Mouse (Mus musculus): Measurements from ENCODE around the gene Vwa2. TPM values are rescaled to one million over a fixed set of nuclear protein-coding genes. Genes with fewer than 3 reads are reported as not detected.

Vwa2 gene
- polyA plus RNA-seq, 1 experiment, result 0.54 TPM

- H3K36me3 ChIP-seq (ENCODE audit: control insufficient read depth, insufficient read depth, low read length), result no peaks in the 10 kb centered on the region
- no peaks in the 10 kb centered on the region for H3K27me3 ChIP-seq (ENCODE audit: control insufficient read depth, insufficient read depth, low read length)
- TF ChIP-seq CTCF (IDR thresholded peaks at IDR 0.05; ENCODE audit: borderline replicate concordance, control insufficient read depth, extremely low read depth, insufficient read depth, low read length, poor library complexity) (no peak), POLR2A (IDR thresholded peaks at IDR 0.05; ENCODE audit: control insufficient read depth, extremely low read depth, insufficient read depth, low read length, poor library complexity) (no peak)
- no peaks in the 10 kb centered on the region for H3K4me1 ChIP-seq (replicated peaks; ENCODE audit: control insufficient read depth, insufficient read depth, low read length)
- H3K27ac ChIP-seq (ENCODE audit: control insufficient read depth, insufficient read depth, low read length), result no peak overlapping the region
- DNase-seq, result no peak
- H3K4me3 ChIP-seq (ENCODE audit: control insufficient read depth, insufficient read depth, low read length), result no peak overlapping the region
- WGBS, result 95% methylated on average over 7 of the region's 7 CpGs
Observed at GRCm38 (mm10) chr19:56950818-56951217, 76.8 kb downstream of the Vwa2 start.

GRCm38 (mm10) chr19:56953856-56954255 is 79.8 kb downstream of the Vwa2 start:
- Histone ChIP-seq H3K4me3 (ENCODE audit: control insufficient read depth, insufficient read depth, low read length) (no peak overlapping the region), H3K27ac (ENCODE audit: control insufficient read depth, insufficient read depth, low read length) (no peak overlapping the region), H3K27me3 (ENCODE audit: control insufficient read depth, insufficient read depth, low read length) (no peaks in the 10 kb centered on the region), H3K4me1 (replicated peaks; ENCODE audit: control insufficient read depth, insufficient read depth, low read length) (no peaks in the 10 kb centered on the region), H3K36me3 (ENCODE audit: control insufficient read depth, insufficient read depth, low read length) (no peaks in the 10 kb centered on the region)
- DNase-seq, result no peak
- TF ChIP-seq CTCF (IDR thresholded peaks at IDR 0.05; ENCODE audit: borderline replicate concordance, control insufficient read depth, extremely low read depth, insufficient read depth, low read length, poor library complexity), result no peak
- no peak for TF ChIP-seq POLR2A (IDR thresholded peaks at IDR 0.05; ENCODE audit: control insufficient read depth, extremely low read depth, insufficient read depth, low read length, poor library complexity)
- WGBS, result 81% methylated on average over 4 of the region's 4 CpGs

GRCm38 (mm10) chr19:56954857-56955256 is 80.8 kb downstream of the Vwa2 start:
- Histone ChIP-seq H3K4me1 (replicated peaks; ENCODE audit: control insufficient read depth, insufficient read depth, low read length) (no peaks in the 10 kb centered on the region), H3K27ac (ENCODE audit: control insufficient read depth, insufficient read depth, low read length) (no peak overlapping the region), H3K4me3 (ENCODE audit: control insufficient read depth, insufficient read depth, low read length) (no peak overlapping the region), H3K27me3 (ENCODE audit: control insufficient read depth, insufficient read depth, low read length) (no peaks in the 10 kb centered on the region), H3K36me3 (ENCODE audit: control insufficient read depth, insufficient read depth, low read length) (no peaks in the 10 kb centered on the region)
- TF ChIP-seq CTCF (IDR thresholded peaks at IDR 0.05; ENCODE audit: borderline replicate concordance, control insufficient read depth, extremely low read depth, insufficient read depth, low read length, poor library complexity), result no peak
- TF ChIP-seq POLR2A (IDR thresholded peaks at IDR 0.05; ENCODE audit: control insufficient read depth, extremely low read depth, insufficient read depth, low read length, poor library complexity), result no peak
- 93% methylated on average over 13 of the region's 13 CpGs for WGBS
- no peak for DNase-seq

- no peak for DNase-seq
- H3K36me3 ChIP-seq (ENCODE audit: control insufficient read depth, insufficient read depth, low read length), result no peaks in the 10 kb centered on the region
- 92% methylated on average over 20 of the region's 20 CpGs for WGBS
Observed at GRCm38 (mm10) chr19:56955568-56956513, 81.8 kb downstream of the Vwa2 start.

GRCm38 (mm10) chr19:56958011-56958410 is 84.0 kb downstream of the Vwa2 start:
- DNase-seq, result no peak
- 92% methylated on average over 4 of the region's 4 CpGs for WGBS
- Histone ChIP-seq H3K27me3 (ENCODE audit: control insufficient read depth, insufficient read depth, low read length) (no peaks in the 10 kb centered on the region), H3K4me1 (replicated peaks; ENCODE audit: control insufficient read depth, insufficient read depth, low read length) (no peaks in the 10 kb centered on the region), H3K27ac (ENCODE audit: control insufficient read depth, insufficient read depth, low read length) (no peak overlapping the region), H3K36me3 (ENCODE audit: control insufficient read depth, insufficient read depth, low read length) (no peaks in the 10 kb centered on the region), H3K4me3 (ENCODE audit: control insufficient read depth, insufficient read depth, low read length) (no peak overlapping the region)
- TF ChIP-seq POLR2A (IDR thresholded peaks at IDR 0.05; ENCODE audit: control insufficient read depth, extremely low read depth, insufficient read depth, low read length, poor library complexity), result no peak
- TF ChIP-seq CTCF (IDR thresholded peaks at IDR 0.05; ENCODE audit: borderline replicate concordance, control insufficient read depth, extremely low read depth, insufficient read depth, low read length, poor library complexity), result no peak

More at GRCm38 (mm10) chr19:56955568-56956513, 81.8 kb downstream of the Vwa2 start:
- no peaks in the 10 kb centered on the region for H3K4me1 ChIP-seq (replicated peaks; ENCODE audit: control insufficient read depth, insufficient read depth, low read length)
- no peaks in the 10 kb centered on the region for H3K27me3 ChIP-seq (ENCODE audit: control insufficient read depth, insufficient read depth, low read length)
- H3K4me3 ChIP-seq (ENCODE audit: control insufficient read depth, insufficient read depth, low read length), result no peak overlapping the region
- TF ChIP-seq POLR2A (IDR thresholded peaks at IDR 0.05; ENCODE audit: control insufficient read depth, extremely low read depth, insufficient read depth, low read length, poor library complexity) (no peak), CTCF (IDR thresholded peaks at IDR 0.05; ENCODE audit: borderline replicate concordance, control insufficient read depth, extremely low read depth, insufficient read depth, low read length, poor library complexity) (no peak)
- no peak overlapping the region for H3K27ac ChIP-seq (ENCODE audit: control insufficient read depth, insufficient read depth, low read length)

- no peaks in the 10 kb centered on the region for H3K27me3 ChIP-seq (ENCODE audit: control insufficient read depth, insufficient read depth, low read length)
- no peaks in the 10 kb centered on the region for H3K36me3 ChIP-seq (ENCODE audit: control insufficient read depth, insufficient read depth, low read length)
- no peak for DNase-seq
- H3K27ac ChIP-seq (ENCODE audit: control insufficient read depth, insufficient read depth, low read length), result no peak overlapping the region
- TF ChIP-seq CTCF (IDR thresholded peaks at IDR 0.05; ENCODE audit: borderline replicate concordance, control insufficient read depth, extremely low read depth, insufficient read depth, low read length, poor library complexity), result no peak
- no peak for TF ChIP-seq POLR2A (IDR thresholded peaks at IDR 0.05; ENCODE audit: control insufficient read depth, extremely low read depth, insufficient read depth, low read length, poor library complexity)
- H3K4me1 ChIP-seq (replicated peaks; ENCODE audit: control insufficient read depth, insufficient read depth, low read length), result no peaks in the 10 kb centered on the region
- WGBS, result 83% methylated on average over 6 of the region's 6 CpGs
- no peak overlapping the region for H3K4me3 ChIP-seq (ENCODE audit: control insufficient read depth, insufficient read depth, low read length)
Observed at GRCm38 (mm10) chr19:56958582-56959021, 84.6 kb downstream of the Vwa2 start.

All from thymus, adult 2 months (tissue).